Mouse (Mus musculus) retina, adult 2 months (tissue): Measurements from ENCODE around the gene Faap20.

Source experiments
- DNase-seq: peaks from one replicate; pipeline ENCODE4 v3.0.0-alpha.2; 2012; ENCODE audit warnings: low read depth, low spot score

The Faap20 gene

GRCm38 (mm10) chr4:155221106-155221505, 28.5 kb upstream of the Faap20 start:
- DNase-seq = no peak

GRCm38 (mm10) chr4:155221599-155222551, 27.7 kb upstream of the Faap20 start:
- DNase-seq = peak; percentile 20

- DNase-seq = no peak
These were observed 27.1 kb upstream of the Faap20 start, which contains the start of gene Ski for GRCm38 (mm10) chr4:155222552-155222840. TSS of gene Ski (minus strand) at chr4:155222592.

- DNase-seq = peak; percentile 97
These were observed 26.6 kb upstream of the Faap20 start for GRCm38 (mm10) chr4:155222841-155223593.

- no peak for DNase-seq
These were observed 25.7 kb upstream of the Faap20 start for GRCm38 (mm10) chr4:155223594-155224528.

- no peak for DNase-seq
These were observed 23.7 kb upstream of the Faap20 start for GRCm38 (mm10) chr4:155225918-155226317.

GRCm38 (mm10) chr4:155227986-155228385, 21.6 kb upstream of the Faap20 start:
- DNase-seq = no peak

GRCm38 (mm10) chr4:155228461-155228860, 21.1 kb upstream of the Faap20 start:
- DNase-seq = no peak

- no peak for DNase-seq
These were observed 15.7 kb upstream of the Faap20 start for GRCm38 (mm10) chr4:155233878-155234277.

GRCm38 (mm10) chr4:155234371-155235310, 15.0 kb upstream of the Faap20 start:
- no peak for DNase-seq

- DNase-seq = no peak
These were observed 14.1 kb upstream of the Faap20 start for GRCm38 (mm10) chr4:155235311-155236119.

GRCm38 (mm10) chr4:155236737-155237385, 12.7 kb upstream of the Faap20 start:
- DNase-seq = no peak

- no peak for DNase-seq
These were observed 11.3 kb upstream of the Faap20 start for GRCm38 (mm10) chr4:155238276-155238675.

GRCm38 (mm10) chr4:155239494-155239893, 10.1 kb upstream of the Faap20 start:
- DNase-seq = no peak

GRCm38 (mm10) chr4:155241789-155242188, 7.8 kb upstream of the Faap20 start:
- no peak for DNase-seq

- no peak for DNase-seq
These were observed 7.3 kb upstream of the Faap20 start for GRCm38 (mm10) chr4:155242292-155242691.

- DNase-seq = no peak
These were observed 6.4 kb upstream of the Faap20 start for GRCm38 (mm10) chr4:155243233-155243632.

- DNase-seq = no peak
These were observed 3.7 kb upstream of the Faap20 start for GRCm38 (mm10) chr4:155245770-155246492.
